Mouse (Mus musculus): Measurements from ENCODE around the gene Trcg1. TPM values are rescaled to one million over a fixed set of nuclear protein-coding genes. Genes with fewer than 3 reads are reported as not detected.
A peak's percentile ranks its signal among the peaks of the same experiment; 100 is the strongest.

Trcg1 gene
- polyA plus RNA-seq, 1 experiment from 2014 or later = not detected

GRCm38 (mm10) chr9:57278268-57278667 is 41.9 kb downstream of the Trcg1 start:
- no peak overlapping the region for H3K27ac ChIP-seq (ENCODE audit: low read length)
- no peak overlapping the region for H3K4me2 ChIP-seq (ENCODE audit: low read length)
- H3K9ac ChIP-seq (replicated peaks; ENCODE audit: low read depth, low read length) = no peak overlapping the region
- no peak overlapping the region for H3K4me3 ChIP-seq (replicated peaks; ENCODE audit: low read length)
- no peak for ATAC-seq
- H3K4me1 ChIP-seq (replicated peaks; ENCODE audit: control insufficient read depth, insufficient read depth, low read length) = peaks cover 7% of the 10 kb centered on the region
- no peaks in the 10 kb centered on the region for H3K27me3 ChIP-seq (replicated peaks; ENCODE audit: control insufficient read depth, insufficient read depth, low read length)
- 84% methylated on average over 4 of the region's 4 CpGs for WGBS
- no peaks in the 10 kb centered on the region for H3K36me3 ChIP-seq (ENCODE audit: control insufficient read depth, insufficient read depth)
- no peaks in the 10 kb centered on the region for H3K9me3 ChIP-seq (ENCODE audit: control insufficient read depth, low read length)

- no peak for ATAC-seq
- Histone ChIP-seq H3K27ac (ENCODE audit: low read length) (no peak overlapping the region), H3K27me3 (replicated peaks; ENCODE audit: control insufficient read depth, insufficient read depth, low read length) (no peaks in the 10 kb centered on the region), H3K4me3 (replicated peaks; ENCODE audit: low read length) (no peak overlapping the region), H3K4me2 (ENCODE audit: low read length) (no peak overlapping the region), H3K36me3 (ENCODE audit: control insufficient read depth, insufficient read depth) (no peaks in the 10 kb centered on the region), H3K4me1 (replicated peaks; ENCODE audit: control insufficient read depth, insufficient read depth, low read length) (peaks cover 7% of the 10 kb centered on the region), H3K9me3 (ENCODE audit: control insufficient read depth, low read length) (no peaks in the 10 kb centered on the region), H3K9ac (replicated peaks; ENCODE audit: low read depth, low read length) (no peak overlapping the region)
- WGBS = 57% methylated on average over 4 of the region's 4 CpGs
Measured at GRCm38 (mm10) chr9:57279441-57279840, 43.1 kb downstream of the Trcg1 start.

- no peaks in the 10 kb centered on the region for H3K36me3 ChIP-seq (ENCODE audit: control insufficient read depth, insufficient read depth)
- H3K9ac ChIP-seq (replicated peaks; ENCODE audit: low read depth, low read length) = peak overlapping the region; percentile 45; the same call in 1 of the 2 replicates
- no peak overlapping the region for H3K27ac ChIP-seq (ENCODE audit: low read length)
- no peaks in the 10 kb centered on the region for H3K27me3 ChIP-seq (replicated peaks; ENCODE audit: control insufficient read depth, insufficient read depth, low read length)
- peaks cover 7% of the 10 kb centered on the region for H3K4me1 ChIP-seq (replicated peaks; ENCODE audit: control insufficient read depth, insufficient read depth, low read length)
- H3K4me3 ChIP-seq (replicated peaks; ENCODE audit: low read length) = peak overlapping the region; percentile 21
- 9% methylated on average over 20 of the region's 20 CpGs for WGBS
- H3K9me3 ChIP-seq (ENCODE audit: control insufficient read depth, low read length) = no peaks in the 10 kb centered on the region
- H3K4me2 ChIP-seq (ENCODE audit: low read length) = peak overlapping the region; percentile 53
- ATAC-seq = no peak; the same call in 1 of the 2 replicates
Measured at GRCm38 (mm10) chr9:57281549-57281948, 45.2 kb downstream of the Trcg1 start.

GRCm38 (mm10) chr9:57282686-57283085 is 46.3 kb downstream of the Trcg1 start:
- no peak overlapping the region for H3K27ac ChIP-seq (ENCODE audit: low read length)
- H3K36me3 ChIP-seq (ENCODE audit: control insufficient read depth, insufficient read depth) = no peaks in the 10 kb centered on the region
- H3K4me2 ChIP-seq (ENCODE audit: low read length) = no peak overlapping the region
- WGBS = 87% methylated on average over 3 of the region's 3 CpGs
- ATAC-seq = no peak
- no peaks in the 10 kb centered on the region for H3K9me3 ChIP-seq (ENCODE audit: control insufficient read depth, low read length)
- H3K4me3 ChIP-seq (replicated peaks; ENCODE audit: low read length) = no peak overlapping the region
- no peak overlapping the region for H3K9ac ChIP-seq (replicated peaks; ENCODE audit: low read depth, low read length)
- H3K27me3 ChIP-seq (replicated peaks; ENCODE audit: control insufficient read depth, insufficient read depth, low read length) = no peaks in the 10 kb centered on the region
- peaks cover 7% of the 10 kb centered on the region for H3K4me1 ChIP-seq (replicated peaks; ENCODE audit: control insufficient read depth, insufficient read depth, low read length)

- H3K27ac ChIP-seq (ENCODE audit: low read length) = no peak overlapping the region
- no peak overlapping the region for H3K4me3 ChIP-seq (replicated peaks; ENCODE audit: low read length)
- 68% methylated on average over 4 of the region's 4 CpGs for WGBS
- no peaks in the 10 kb centered on the region for H3K9me3 ChIP-seq (ENCODE audit: control insufficient read depth, low read length)
- H3K27me3 ChIP-seq (replicated peaks; ENCODE audit: control insufficient read depth, insufficient read depth, low read length) = no peaks in the 10 kb centered on the region
- H3K4me2 ChIP-seq (ENCODE audit: low read length) = no peak overlapping the region
- ATAC-seq = no peak
- peaks cover 7% of the 10 kb centered on the region for H3K4me1 ChIP-seq (replicated peaks; ENCODE audit: control insufficient read depth, insufficient read depth, low read length)
- no peak overlapping the region for H3K9ac ChIP-seq (replicated peaks; ENCODE audit: low read depth, low read length)
- H3K36me3 ChIP-seq (ENCODE audit: control insufficient read depth, insufficient read depth) = no peaks in the 10 kb centered on the region
Measured at GRCm38 (mm10) chr9:57283311-57283710, 47.0 kb downstream of the Trcg1 start.

- no peaks in the 10 kb centered on the region for H3K36me3 ChIP-seq (ENCODE audit: control insufficient read depth, insufficient read depth)
- no peaks in the 10 kb centered on the region for H3K27me3 ChIP-seq (replicated peaks; ENCODE audit: control insufficient read depth, insufficient read depth, low read length)
- WGBS = 90% methylated on average over 6 of the region's 6 CpGs
- no peaks in the 10 kb centered on the region for H3K9me3 ChIP-seq (ENCODE audit: control insufficient read depth, low read length)
- no peak overlapping the region for H3K4me3 ChIP-seq (replicated peaks; ENCODE audit: low read length)
- no peak overlapping the region for H3K9ac ChIP-seq (replicated peaks; ENCODE audit: low read depth, low read length)
- H3K27ac ChIP-seq (ENCODE audit: low read length) = no peak overlapping the region
- no peak overlapping the region for H3K4me2 ChIP-seq (ENCODE audit: low read length)
- no peak for ATAC-seq
- H3K4me1 ChIP-seq (replicated peaks; ENCODE audit: control insufficient read depth, insufficient read depth, low read length) = no peaks in the 10 kb centered on the region
Measured at GRCm38 (mm10) chr9:57287183-57287582, 50.8 kb downstream of the Trcg1 start.

- Histone ChIP-seq H3K36me3 (ENCODE audit: control insufficient read depth, insufficient read depth) (no peaks in the 10 kb centered on the region), H3K4me1 (replicated peaks; ENCODE audit: control insufficient read depth, insufficient read depth, low read length) (no peaks in the 10 kb centered on the region), H3K9me3 (ENCODE audit: control insufficient read depth, low read length) (no peaks in the 10 kb centered on the region), H3K4me3 (replicated peaks; ENCODE audit: low read length) (no peak overlapping the region), H3K27ac (ENCODE audit: low read length) (no peak overlapping the region), H3K27me3 (replicated peaks; ENCODE audit: control insufficient read depth, insufficient read depth, low read length) (no peaks in the 10 kb centered on the region), H3K4me2 (ENCODE audit: low read length) (no peak overlapping the region), H3K9ac (replicated peaks; ENCODE audit: low read depth, low read length) (no peak overlapping the region)
- 83% methylated on average over 3 of the region's 3 CpGs for WGBS
- no peak for ATAC-seq
Measured at GRCm38 (mm10) chr9:57294905-57295304, 58.5 kb downstream of the Trcg1 start.

GRCm38 (mm10) chr9:57295666-57296065 is 59.3 kb downstream of the Trcg1 start:
- H3K4me1 ChIP-seq (replicated peaks; ENCODE audit: control insufficient read depth, insufficient read depth, low read length) = no peaks in the 10 kb centered on the region
- no peak overlapping the region for H3K4me3 ChIP-seq (replicated peaks; ENCODE audit: low read length)
- no peak for ATAC-seq
- H3K27ac ChIP-seq (ENCODE audit: low read length) = no peak overlapping the region
- WGBS = 90% methylated on average over 3 of the region's 3 CpGs
- no peak overlapping the region for H3K9ac ChIP-seq (replicated peaks; ENCODE audit: low read depth, low read length)
- H3K4me2 ChIP-seq (ENCODE audit: low read length) = no peak overlapping the region
- no peaks in the 10 kb centered on the region for H3K36me3 ChIP-seq (ENCODE audit: control insufficient read depth, insufficient read depth)
- H3K9me3 ChIP-seq (ENCODE audit: control insufficient read depth, low read length) = no peaks in the 10 kb centered on the region
- no peaks in the 10 kb centered on the region for H3K27me3 ChIP-seq (replicated peaks; ENCODE audit: control insufficient read depth, insufficient read depth, low read length)

GRCm38 (mm10) chr9:57296277-57296676 is 59.9 kb downstream of the Trcg1 start:
- Histone ChIP-seq H3K9me3 (ENCODE audit: control insufficient read depth, low read length) (no peaks in the 10 kb centered on the region), H3K36me3 (ENCODE audit: control insufficient read depth, insufficient read depth) (no peaks in the 10 kb centered on the region), H3K4me1 (replicated peaks; ENCODE audit: control insufficient read depth, insufficient read depth, low read length) (no peaks in the 10 kb centered on the region), H3K4me3 (replicated peaks; ENCODE audit: low read length) (no peak overlapping the region), H3K27me3 (replicated peaks; ENCODE audit: control insufficient read depth, insufficient read depth, low read length) (no peaks in the 10 kb centered on the region), H3K9ac (replicated peaks; ENCODE audit: low read depth, low read length) (no peak overlapping the region), H3K4me2 (ENCODE audit: low read length) (no peak overlapping the region), H3K27ac (ENCODE audit: low read length) (no peak overlapping the region)
- ATAC-seq = no peak
- WGBS = 55% methylated on average over 8 of the region's 8 CpGs

- no peak overlapping the region for H3K9ac ChIP-seq (replicated peaks; ENCODE audit: low read depth, low read length)
- H3K36me3 ChIP-seq (ENCODE audit: control insufficient read depth, insufficient read depth) = no peaks in the 10 kb centered on the region
- H3K27ac ChIP-seq (ENCODE audit: low read length) = no peak overlapping the region
- no peaks in the 10 kb centered on the region for H3K4me1 ChIP-seq (replicated peaks; ENCODE audit: control insufficient read depth, insufficient read depth, low read length)
- H3K9me3 ChIP-seq (ENCODE audit: control insufficient read depth, low read length) = no peaks in the 10 kb centered on the region
- no peak for ATAC-seq
- WGBS = 90% methylated on average over 2 of the region's 2 CpGs
- no peaks in the 10 kb centered on the region for H3K27me3 ChIP-seq (replicated peaks; ENCODE audit: control insufficient read depth, insufficient read depth, low read length)
- no peak overlapping the region for H3K4me2 ChIP-seq (ENCODE audit: low read length)
- no peak overlapping the region for H3K4me3 ChIP-seq (replicated peaks; ENCODE audit: low read length)
Measured at GRCm38 (mm10) chr9:57297938-57298337, 61.6 kb downstream of the Trcg1 start.
